Mouse (Mus musculus) thymus, postnatal 36 days (tissue): ENCODE data around the gene Ntf5.
"Not testable (repeated sequence)": the region's sequence is repeated elsewhere in the genome, so short reads cannot be mapped to it uniquely, and the experiment has no call there.

Source experiments
- DNase-seq, 2 experiments: peaks; one replicate each; pipeline ENCODE4 v3.0.0; 2022; ENCODE audit warnings: mixed read lengths in 2 of 2

Ntf5 gene

DNA sequence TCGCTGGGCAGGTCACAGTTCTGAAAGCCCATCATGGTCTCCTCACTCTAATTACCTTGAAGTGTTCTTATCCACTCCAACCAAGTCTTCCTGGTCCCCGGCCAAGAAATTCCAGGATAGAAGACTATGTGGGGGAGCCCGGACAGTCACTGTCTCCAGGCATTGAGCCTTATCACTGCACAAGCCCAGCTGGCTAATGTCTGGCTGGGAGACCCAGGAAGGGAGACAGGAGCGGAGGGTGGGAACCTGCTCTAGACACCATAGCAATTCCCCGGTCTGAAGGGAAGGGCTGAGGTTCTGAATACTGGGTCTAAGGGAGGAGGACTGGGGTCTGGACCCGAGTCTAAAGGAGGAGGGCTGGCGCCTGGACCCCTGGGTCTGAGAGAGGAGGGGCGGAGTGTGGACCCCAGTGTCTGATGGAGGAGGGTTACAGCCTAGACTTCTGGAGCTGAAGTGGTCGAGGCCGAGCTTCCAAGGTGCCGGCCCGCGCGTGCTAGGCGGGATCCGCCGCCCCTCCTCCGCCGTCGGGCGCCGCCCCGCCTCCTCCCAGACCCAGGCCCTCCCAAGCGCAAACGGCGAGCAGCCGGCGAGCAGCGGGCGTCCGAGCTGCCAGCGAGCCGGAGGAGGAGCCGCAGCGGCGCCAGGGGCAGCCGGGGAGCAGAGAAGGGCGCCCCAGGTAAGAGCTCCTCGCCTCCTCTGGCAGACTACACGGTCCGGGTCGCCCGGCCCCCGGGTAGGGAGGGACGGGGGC lies at the start of gene Ntf5:
Gene Ntf5 (plus strand): TSS at position 583 of the 751 bp plus-strand sequence.
- peak; percentile 29 to 49 for DNase-seq

GRCm38 (mm10) chr7:45363983-45364382 lies 49.5 kb upstream of the Ntf5 start:
- no peak for DNase-seq

GRCm38 (mm10) chr7:45365742-45366651 lies 47.5 kb upstream of the Ntf5 start:
- DNase-seq = peak in 1 of 2 experiments; percentile 37

- DNase-seq = no peak
Measured at GRCm38 (mm10) chr7:45366652-45367019, 46.9 kb upstream of the Ntf5 start, which contains the start of gene Ppfia3. TSS of gene Ppfia3 (minus strand) at chr7:45367019.

DNA sequence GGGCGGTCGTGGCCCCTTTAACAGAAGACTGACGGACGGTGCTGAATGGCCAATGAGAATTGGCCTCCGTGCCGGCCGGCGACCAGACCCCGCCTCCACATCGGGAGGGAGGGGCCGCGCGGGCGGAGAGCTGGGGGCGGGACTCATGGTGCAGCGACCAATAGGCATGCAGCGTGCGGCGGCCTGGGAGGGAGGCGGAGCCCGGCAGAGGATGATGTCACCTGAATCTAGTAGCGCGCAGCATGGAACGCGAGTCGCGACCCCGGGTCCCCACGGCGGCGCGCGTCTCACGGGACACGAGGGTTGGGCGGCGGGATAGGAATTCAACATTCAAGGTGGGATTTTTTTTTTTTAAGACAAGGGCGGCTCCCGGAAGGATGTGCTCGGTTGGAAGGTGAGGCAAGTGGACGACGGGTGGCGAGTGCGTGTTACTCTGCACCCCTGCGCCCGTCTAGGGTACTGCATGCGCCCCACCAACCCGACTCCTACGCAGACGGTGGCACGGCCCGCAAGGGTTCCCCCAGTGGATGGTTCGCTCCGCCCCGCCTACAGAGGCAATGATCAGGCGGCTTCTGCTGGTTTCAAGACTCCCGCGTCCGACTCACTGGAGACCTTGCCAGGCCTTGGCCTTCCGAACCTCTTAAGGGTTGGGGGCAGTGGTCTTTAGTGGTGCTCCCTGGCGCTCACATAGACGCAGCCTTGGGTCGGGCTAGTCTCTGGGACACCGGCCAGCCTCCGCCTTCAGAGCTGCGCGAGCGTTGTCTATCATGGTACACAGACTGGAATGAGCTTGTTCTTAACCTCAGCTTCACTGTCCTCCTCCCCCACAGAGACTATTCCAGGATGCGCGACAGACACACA lies 46.2 kb upstream of the Ntf5 start:
- DNase-seq = peak; percentile 96 to 98

DNA sequence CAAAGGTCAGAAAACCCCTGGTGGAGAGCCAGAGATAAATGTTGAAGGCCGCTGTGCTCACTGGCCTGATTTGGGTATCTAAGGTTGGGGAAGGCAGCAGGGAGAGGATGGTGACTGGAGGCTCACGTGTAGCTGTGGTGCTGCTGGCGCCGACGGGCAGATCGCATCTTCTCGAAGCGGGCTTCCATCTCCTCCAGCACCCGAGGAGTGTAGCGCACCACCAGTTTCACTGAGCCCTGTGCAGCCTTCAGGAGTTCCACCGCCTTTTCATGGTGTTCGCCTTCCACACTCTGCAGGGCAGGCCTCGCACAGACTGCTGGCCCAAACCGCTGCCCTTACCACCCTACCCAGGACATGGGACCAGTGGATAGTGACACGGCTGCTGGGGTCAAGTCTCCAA lies 45.3 kb upstream of the Ntf5 start:
- DNase-seq = no peak

- DNase-seq = no peak
Measured at GRCm38 (mm10) chr7:45369022-45369745, 44.3 kb upstream of the Ntf5 start.

DNA sequence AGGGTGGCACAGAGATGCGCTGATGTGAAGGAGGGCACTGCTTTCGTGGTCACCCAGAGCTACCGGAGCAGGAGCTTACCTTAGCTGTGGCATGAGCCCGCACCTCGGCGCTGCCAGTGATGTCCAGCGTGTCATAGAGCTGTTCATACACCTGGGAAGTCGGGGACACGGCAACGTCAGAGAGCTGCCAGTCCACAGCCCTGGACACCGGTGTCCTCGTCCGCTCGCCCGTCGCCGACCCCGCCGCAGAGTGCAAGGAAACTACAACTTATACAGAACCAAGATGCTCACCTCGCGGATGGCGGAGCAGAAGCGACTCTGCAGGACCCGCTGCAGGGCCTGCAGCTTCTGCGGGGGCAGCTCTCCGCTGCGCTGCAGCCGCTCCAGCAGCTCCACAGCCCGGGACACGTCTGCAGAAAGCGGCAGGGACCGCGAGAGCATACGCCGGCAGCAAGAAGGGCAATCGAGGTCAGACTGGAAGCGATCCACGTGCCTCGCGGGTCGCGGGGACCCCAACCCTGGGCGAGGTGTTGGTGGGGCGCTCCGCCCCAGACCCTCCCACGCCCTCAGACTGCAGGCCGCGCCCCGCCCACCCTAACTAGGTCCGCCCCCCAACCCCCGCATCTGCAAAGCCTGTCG lies 43.5 kb upstream of the Ntf5 start:
- no peak for DNase-seq

GRCm38 (mm10) chr7:45370475-45371311 lies 42.8 kb upstream of the Ntf5 start, which contains the start of gene Lin7b:
TSS of gene Lin7b (minus strand) at chr7:45370583.
- peak; percentile 85 to 92 for DNase-seq

- no peak for DNase-seq
Measured at GRCm38 (mm10) chr7:45372371-45372770, 41.1 kb upstream of the Ntf5 start.

DNA sequence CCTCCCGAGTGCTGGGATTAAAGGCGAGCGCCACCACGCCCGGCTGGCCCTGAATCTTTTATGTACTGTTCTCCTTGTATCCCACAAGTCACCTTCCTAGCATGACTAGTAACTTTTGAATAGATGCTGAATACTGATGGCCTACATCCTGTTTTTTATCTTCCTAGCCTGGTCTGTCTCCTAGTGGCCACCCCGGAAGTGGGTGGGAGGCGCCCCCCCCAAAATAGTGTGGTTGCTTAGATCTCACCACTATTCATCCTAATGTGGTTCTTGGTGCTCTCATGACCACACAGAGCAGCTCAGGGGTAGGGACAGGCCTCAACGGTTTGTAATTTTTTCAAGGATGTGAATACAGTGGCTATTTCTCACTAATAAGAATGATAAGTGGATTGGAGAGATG lies 38.9 kb upstream of the Ntf5 start:
- DNase-seq = no peak

DNA sequence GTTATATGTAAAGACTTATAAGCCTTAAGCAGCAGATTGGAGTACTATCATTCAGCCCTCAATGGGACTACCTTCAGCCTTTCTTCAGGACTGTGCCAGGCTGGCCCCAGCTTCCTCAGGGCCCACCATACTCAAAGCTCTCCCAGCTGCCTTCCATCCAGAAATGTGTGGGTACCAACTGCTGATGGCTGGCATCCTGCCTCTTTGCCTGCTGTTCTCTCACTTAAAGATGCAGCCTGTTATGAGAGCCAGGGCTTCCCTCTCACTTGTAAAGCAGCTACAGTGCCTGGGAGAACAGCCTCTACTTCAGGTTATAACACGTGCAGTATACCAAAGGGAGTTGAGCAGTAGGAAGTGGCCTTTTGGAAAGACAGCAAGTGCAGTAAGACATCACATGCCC lies 37.4 kb upstream of the Ntf5 start:
- no peak for DNase-seq

DNA sequence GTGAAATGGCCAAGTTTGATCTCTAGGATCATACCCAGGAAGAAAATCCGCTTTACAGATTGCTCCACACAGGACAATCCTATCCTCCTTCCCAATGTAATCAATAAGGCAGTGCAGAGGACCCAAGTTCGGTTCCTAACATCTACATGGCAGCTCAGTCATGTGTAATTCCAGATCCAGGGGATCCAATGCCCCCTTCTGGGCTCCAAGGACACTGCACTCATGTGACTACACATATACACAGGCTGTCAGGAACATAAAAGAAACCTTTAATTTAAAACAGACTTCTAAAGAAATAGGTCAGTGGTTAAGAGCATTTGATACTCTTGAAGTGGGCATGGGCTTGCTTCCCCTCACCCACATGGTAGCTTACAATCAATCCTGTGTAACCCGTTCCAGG lies 27.4 kb upstream of the Ntf5 start:
- no peak for DNase-seq

- no peak for DNase-seq
Measured at GRCm38 (mm10) chr7:45395129-45395541, 18.4 kb upstream of the Ntf5 start.

DNA sequence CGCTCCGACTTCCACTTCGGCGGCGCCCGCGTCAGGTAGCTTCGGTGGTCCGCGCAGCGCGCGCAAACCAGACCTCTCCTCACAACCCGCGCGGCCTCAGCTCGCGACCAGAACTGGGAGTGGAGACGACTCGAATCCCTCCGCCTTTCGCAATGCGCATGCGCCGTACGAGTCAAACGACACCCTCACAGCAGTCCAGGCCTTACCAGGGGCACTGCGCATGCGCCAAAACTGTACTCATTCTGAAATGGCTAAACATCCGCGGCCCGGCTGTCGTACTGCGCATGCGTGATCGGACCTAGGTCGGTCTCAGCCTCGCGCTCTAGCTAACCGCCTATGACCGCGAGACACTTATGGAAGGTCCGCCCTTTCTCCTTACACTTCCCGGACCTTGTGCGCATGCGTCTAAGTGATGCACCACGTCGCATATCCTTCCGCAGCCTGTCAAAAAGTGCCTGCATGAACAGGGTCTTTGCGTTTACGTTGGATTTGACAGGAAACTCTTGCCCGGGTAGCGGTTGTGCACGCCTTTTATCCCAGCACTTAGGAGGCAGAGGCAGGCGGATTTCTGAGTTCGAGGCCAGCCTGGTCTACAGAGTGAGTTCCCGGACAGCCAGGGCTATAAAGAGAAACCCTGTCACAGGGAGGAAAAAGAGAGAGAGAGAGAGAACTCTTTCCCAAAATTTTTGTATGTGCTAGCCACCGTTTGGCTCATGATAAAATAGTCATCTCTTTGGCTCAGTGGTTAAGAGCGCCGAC lies 17.7 kb upstream of the Ntf5 start, which contains the start of gene Snrnp70:
Gene Snrnp70 (minus strand): TSS at position 165 of the 759 bp plus-strand sequence.
- peak; percentile 100 for DNase-seq

- DNase-seq = not testable (repeated sequence)
Measured at GRCm38 (mm10) chr7:45396337-45396775, 17.1 kb upstream of the Ntf5 start.

- DNase-seq = no peak
Measured at GRCm38 (mm10) chr7:45396787-45397186, 16.7 kb upstream of the Ntf5 start.

- no peak for DNase-seq
Measured at GRCm38 (mm10) chr7:45401521-45402085, 11.9 kb upstream of the Ntf5 start.
